Mouse (Mus musculus) erythroblast, embryonic 14.5 days (primary cell): ENCODE data around the gene P2ry14. TPM values are rescaled to one million over a fixed set of nuclear protein-coding genes. Genes with fewer than 3 reads are reported as not detected.

ENCODE experiments used
- H3K27me3 ChIP-seq: 2 replicates; pipeline ENCODE4 v1.6.1; 2012; ENCODE audit warnings: inconsistent platforms; ENCODE audit not compliant: control insufficient read depth
- H3K36me3 ChIP-seq: 2 replicates; pipeline ENCODE4 v1.6.1; 2012; ENCODE audit warnings: mild to moderate bottlenecking, inconsistent platforms; ENCODE audit not compliant: control insufficient read depth
- H3K4me1 ChIP-seq: 2 replicates; pipeline ENCODE4 v1.6.1; 2012; ENCODE audit warnings: inconsistent platforms; ENCODE audit not compliant: control insufficient read depth
- H3K4me3 ChIP-seq: replicated peaks from 2 replicates; pipeline ENCODE3; 2012; ENCODE audit warnings: moderate library complexity, mild to moderate bottlenecking, inconsistent platforms
- H3K9me3 ChIP-seq: 2 replicates; pipeline ENCODE4 v1.6.1; 2012; ENCODE audit warnings: low read length, inconsistent platforms, mixed read lengths; ENCODE audit not compliant: control insufficient read depth
- GATA1 ChIP-seq: IDR thresholded peaks from 2 replicates; pipeline ENCODE4 v1.6.1; 2012; ENCODE audit warnings: low read length, inconsistent platforms, mixed read lengths
- TAL1 ChIP-seq: IDR thresholded peaks from 3 replicates; pipeline ENCODE4 v1.6.1; 2012; ENCODE audit warnings: low read length, inconsistent platforms, mixed read lengths
- polyA plus RNA-seq: library from polyadenylated mRNA; stranded (reverse); fragments of >175 nt; gene quantifications from 2 replicates; pipeline ENCODE4 v1.2.3, GENCODE M21; 2012

The P2ry14 gene
- polyA plus RNA-seq, 1 experiment: not detected

DNA sequence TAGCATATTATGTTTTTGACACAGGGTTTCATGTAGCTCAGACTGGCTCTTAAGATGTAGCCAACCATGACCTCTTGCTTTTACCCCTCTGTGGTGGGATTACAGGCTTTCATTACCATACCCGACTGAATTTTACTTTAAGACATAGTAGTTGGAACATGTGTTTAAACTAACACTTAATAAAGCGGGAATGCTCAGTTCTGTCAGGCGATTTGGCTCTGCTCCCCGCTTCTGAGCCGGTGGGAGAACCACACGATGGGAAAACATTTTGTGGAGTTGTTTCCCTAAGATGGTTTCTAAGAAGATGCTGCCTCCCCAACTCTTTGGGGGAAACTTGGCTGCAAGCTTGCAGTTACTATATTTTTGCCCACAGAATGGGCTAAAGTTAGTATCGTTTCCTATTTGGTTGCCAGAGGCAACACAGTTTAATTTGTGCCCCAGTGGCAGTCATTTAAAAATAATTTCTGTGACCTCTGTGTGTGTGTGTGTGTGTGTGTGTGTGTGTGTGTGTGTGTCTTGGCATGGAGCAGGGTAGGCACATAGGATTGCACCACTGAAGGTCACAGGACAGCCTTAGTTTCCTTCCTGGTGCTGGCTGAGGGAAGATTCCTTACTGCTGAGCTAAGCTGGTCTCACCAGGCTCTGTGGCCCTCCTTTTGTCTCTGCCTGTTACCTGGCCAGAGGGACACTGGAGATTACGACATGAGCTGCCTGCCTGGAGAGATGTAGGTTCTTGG is 86.7 kb downstream of the P2ry14 start:
- Histone ChIP-seq H3K9me3 (no peaks in the 10 kb centered on the region), H3K27me3 (no peaks in the 10 kb centered on the region), H3K4me3 (no peak overlapping the region), H3K4me1 (peaks cover 13% of the 10 kb centered on the region), H3K36me3 (no peaks in the 10 kb centered on the region)
- TF ChIP-seq GATA1: no peak
- TF ChIP-seq TAL1: no peak

DNA sequence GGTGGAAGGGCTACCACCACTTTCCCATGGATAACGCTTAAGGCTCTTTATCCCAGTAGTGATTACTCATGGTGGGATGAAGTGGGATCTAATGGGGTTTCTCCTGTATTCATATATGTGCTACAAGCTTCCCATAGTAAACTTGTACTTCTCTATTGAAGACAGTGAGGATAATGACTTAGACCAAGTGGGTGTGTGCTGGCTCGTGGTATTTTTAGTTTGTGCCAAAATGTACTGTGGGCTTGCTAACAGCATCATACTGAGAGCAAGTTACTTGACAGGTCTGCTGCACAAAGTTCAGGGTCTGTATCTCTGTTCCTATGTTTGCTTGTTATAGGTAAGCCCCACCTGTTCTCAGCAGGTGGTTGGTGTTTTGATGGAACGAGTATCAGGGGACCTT is 87.5 kb downstream of the P2ry14 start:
- Histone ChIP-seq H3K36me3 (no peaks in the 10 kb centered on the region), H3K9me3 (no peaks in the 10 kb centered on the region), H3K4me3 (no peak overlapping the region), H3K27me3 (no peaks in the 10 kb centered on the region), H3K4me1 (peaks cover 13% of the 10 kb centered on the region)
- TF ChIP-seq TAL1 (no peak), GATA1 (no peak)

Other genes starting within 250 kb of the P2ry14 start
- 0.02 TPM in 1 of 2 replicates, not detected in the other for gene Med12l, start 147.8 kb downstream of the P2ry14 start, polyA plus RNA-seq
- gene Gpr171, start 51.8 kb downstream of the P2ry14 start, polyA plus RNA-seq: not detected in 2 replicates
- gene Gpr87, start 41.5 kb upstream of the P2ry14 start, polyA plus RNA-seq: not detected in 2 replicates
- gene P2ry13, start 57.3 kb upstream of the P2ry14 start, polyA plus RNA-seq: 0.01 TPM in 1 of 2 replicates, not detected in the other
- gene P2ry12, start 109.3 kb upstream of the P2ry14 start, polyA plus RNA-seq: not detected in 2 replicates
- 0.01 TPM in 1 of 2 replicates, not detected in the other for gene Igsf10, start 190.8 kb upstream of the P2ry14 start, polyA plus RNA-seq